Mouse (Mus musculus) hindbrain, embryonic 11.5 days (tissue): Measurements from ENCODE around the gene Tmod2. TPM values are rescaled to one million over a fixed set of nuclear protein-coding genes. Genes with fewer than 3 reads are reported as not detected.
"Not testable (repeated sequence)": the region's sequence is repeated elsewhere in the genome, so short reads cannot be mapped to it uniquely, and the experiment has no call there.

Experiments
- ATAC-seq: fragments of 200-750 bp; cut with Nextera tagmentation; 2 replicates; pipeline ENCODE4 v1.8.0; 2017; ENCODE audit warnings: mild to moderate bottlenecking, moderate TSS enrichment, moderate library complexity; ENCODE audit not compliant: low FRiP score
- DNase-seq: peaks from one replicate; pipeline ENCODE4 v3.0.0-alpha.2; 2015; ENCODE audit warnings: low spot score
- H3K27ac ChIP-seq: fragments of 300-500 bp; sonication (generic); 2 replicates; pipeline ENCODE4 v1.5.1; 2014; ENCODE audit warnings: mild to moderate bottlenecking, low read depth, low read length
- H3K27me3 ChIP-seq: fragments of 300-500 bp; sonication (generic); 2 replicates; pipeline ENCODE4 v1.6.1; 2014; ENCODE audit warnings: mild to moderate bottlenecking, low read length, moderate library complexity, mixed read lengths; ENCODE audit not compliant: control insufficient read depth, insufficient read depth
- H3K36me3 ChIP-seq: fragments of 300-500 bp; sonication (generic); 2 replicates; pipeline ENCODE4 v1.6.1; 2014; ENCODE audit warnings: mild to moderate bottlenecking, low read length, moderate library complexity, mixed read lengths; ENCODE audit not compliant: control insufficient read depth, insufficient read depth
- H3K4me1 ChIP-seq: fragments of 300-500 bp; sonication (generic); replicated peaks from 2 replicates; pipeline ENCODE4 v1.6.1; 2014; ENCODE audit warnings: low read length, mixed read lengths; ENCODE audit not compliant: control insufficient read depth, insufficient read depth
- H3K4me2 ChIP-seq: fragments of 300-500 bp; sonication (generic); replicated peaks from 2 replicates; pipeline ENCODE4 v1.6.1; 2014; ENCODE audit warnings: mild to moderate bottlenecking, low read depth, low read length
- H3K4me3 ChIP-seq: fragments of 300-500 bp; sonication (generic); 2 replicates; pipeline ENCODE4 v1.5.1; 2014; ENCODE audit warnings: low read depth, low read length
- H3K9ac ChIP-seq: fragments of 300-500 bp; sonication (generic); 2 replicates; pipeline ENCODE4 v1.6.1; 2014; ENCODE audit warnings: low read depth, low read length
- H3K9me3 ChIP-seq: fragments of 300-500 bp; sonication (generic); 2 replicates; pipeline ENCODE4 v1.6.1; 2016; ENCODE audit warnings: low read length; ENCODE audit not compliant: control insufficient read depth
- WGBS: fragments of 180-500 bp; shearing (Covaris S2); extraction: QIAGEN DNeasy Blood & Tissue Kit; methylation state at CpG from one replicate; pipeline ENCODE4 v1.1.7; 2014; 5-methylcytosine and 5-hydroxymethylcytosine counted together
- polyA plus RNA-seq: library from polyadenylated mRNA; unstranded; fragments of >200 nt; fragmentation: Nextera tagmentation; extraction: Ambion mirVana; gene quantifications from 2 replicates; pipeline ENCODE4 v1.2.1, GENCODE M21; 2014

The Tmod2 gene
- 67.7 and 75.7 TPM in 2 replicates for polyA plus RNA-seq

GRCm38 (mm10) chr9:75610571-75611493, at the start of gene Tmod2:
Tmod2 (minus strand) TSS chr9:75611325.
- H3K9me3 ChIP-seq: no peaks in the 10 kb centered on the region
- H3K36me3 ChIP-seq: no peaks in the 10 kb centered on the region
- peak; percentile 94 for ATAC-seq
- no peaks in the 10 kb centered on the region for H3K27me3 ChIP-seq
- peak; percentile 88 for DNase-seq
- 0% methylated on average over 73 of the region's 74 CpGs for WGBS
- peak within 1 kb of the TSS; percentile 80 for H3K9ac ChIP-seq
- peak within 1 kb of the TSS; percentile 83 for H3K4me2 ChIP-seq
- peak within 1 kb of the TSS; percentile 82 for H3K4me3 ChIP-seq
- no peaks in the 10 kb centered on the region for H3K4me1 ChIP-seq
- H3K27ac ChIP-seq: peak within 1 kb of the TSS; percentile 85

GRCm38 (mm10) chr9:75660917-75661316, 49.8 kb upstream of the Tmod2 start:
- Histone ChIP-seq H3K9ac (no peak overlapping the region), H3K36me3 (peaks cover 7% of the 10 kb centered on the region; the same call in 1 of the 2 replicates), H3K4me3 (no peak overlapping the region), H3K27ac (no peak overlapping the region), H3K4me1 (no peaks in the 10 kb centered on the region), H3K9me3 (no peaks in the 10 kb centered on the region), H3K27me3 (no peaks in the 10 kb centered on the region), H3K4me2 (no peak overlapping the region)
- no peak for DNase-seq
- ATAC-seq: no peak
- WGBS: 93% methylated on average over 8 of the region's 8 CpGs

- H3K27ac ChIP-seq, H3K4me1 ChIP-seq, ATAC-seq, DNase-seq, H3K9me3 ChIP-seq, H3K9ac ChIP-seq, H3K4me3 ChIP-seq, H3K36me3 ChIP-seq, H3K4me2 ChIP-seq, H3K27me3 ChIP-seq: not testable (repeated sequence)
- 94% methylated on average over 2 of the region's 3 CpGs for WGBS
Measured at GRCm38 (mm10) chr9:75656456-75656855, 45.3 kb upstream of the Tmod2 start.

DNA sequence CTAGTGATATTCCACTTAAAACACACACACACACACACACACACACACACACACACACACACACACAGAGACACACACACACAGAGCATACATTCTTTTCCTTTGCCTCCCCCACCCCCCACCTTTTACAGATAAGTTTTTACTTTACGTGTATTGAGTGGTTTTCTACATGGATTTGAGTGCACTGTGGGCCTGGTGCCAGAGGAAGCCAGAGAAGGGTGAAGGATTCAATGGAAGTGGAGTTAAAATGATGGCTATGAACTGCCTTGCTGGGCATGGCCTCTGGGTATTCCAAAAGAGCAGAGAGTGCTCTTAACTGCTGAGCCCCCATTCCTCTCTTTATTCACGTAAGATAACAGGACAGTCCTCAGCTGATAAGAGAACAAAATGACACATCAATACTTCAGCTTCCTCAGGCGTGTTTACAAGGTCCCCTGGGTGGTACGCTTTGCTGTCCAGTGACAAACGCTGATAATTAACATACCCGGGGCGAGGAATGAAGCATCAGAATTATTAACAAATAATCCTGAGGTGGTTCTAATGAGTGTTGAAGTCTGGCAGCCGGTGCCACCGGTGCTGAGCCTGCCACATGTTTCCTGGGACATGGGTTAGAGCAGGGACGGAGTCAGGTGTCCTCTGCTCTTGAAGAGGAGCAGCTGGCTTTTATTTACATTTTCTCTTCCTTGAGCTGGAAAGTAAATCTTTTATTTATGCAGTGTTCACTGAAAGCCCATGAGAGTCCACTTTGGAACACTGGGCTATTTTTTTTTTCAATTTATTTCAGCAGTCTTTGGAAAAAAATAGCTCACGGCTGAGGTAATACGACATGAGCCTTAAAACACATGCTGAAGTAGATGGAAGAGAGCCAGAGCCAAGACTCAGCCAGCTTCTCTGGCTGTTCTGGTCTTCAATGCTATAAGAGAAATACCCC, 43.1 kb upstream of the Tmod2 start:
- no peak overlapping the region for H3K27ac ChIP-seq
- DNase-seq (no peak), ATAC-seq (peak; percentile 14; the same call in 1 of the 2 replicates)
- WGBS: 74% methylated on average over 12 of the region's 12 CpGs
- no peak overlapping the region for H3K4me3 ChIP-seq
- H3K27me3 ChIP-seq: no peaks in the 10 kb centered on the region
- no peak overlapping the region for H3K9ac ChIP-seq
- H3K4me2 ChIP-seq: no peak overlapping the region
- no peaks in the 10 kb centered on the region for H3K4me1 ChIP-seq
- 0 out of 2 replicates have a peak, but pooled peaks cover 5% of the 10 kb centered on the region for H3K36me3 ChIP-seq
- H3K9me3 ChIP-seq: no peaks in the 10 kb centered on the region

GRCm38 (mm10) chr9:75645405-75645804, 34.3 kb upstream of the Tmod2 start:
- Histone ChIP-seq H3K4me2 (no peak overlapping the region), H3K9me3 (no peaks in the 10 kb centered on the region), H3K4me1 (no peaks in the 10 kb centered on the region), H3K4me3 (no peak overlapping the region), H3K27me3 (no peaks in the 10 kb centered on the region), H3K9ac (no peak overlapping the region), H3K27ac (no peak overlapping the region), H3K36me3 (peaks cover 4% of the 10 kb centered on the region)
- no peak for ATAC-seq
- WGBS: 63% methylated on average over 3 of the region's 3 CpGs
- no peak for DNase-seq

- ATAC-seq (no peak), DNase-seq (no peak)
- Histone ChIP-seq H3K4me3 (no peak overlapping the region), H3K9me3 (no peaks in the 10 kb centered on the region), H3K4me2 (no peak overlapping the region), H3K4me1 (no peaks in the 10 kb centered on the region), H3K27me3 (no peaks in the 10 kb centered on the region), H3K36me3 (no peaks in the 10 kb centered on the region), H3K27ac (no peak overlapping the region), H3K9ac (no peak overlapping the region)
- 88% methylated on average over 4 of the region's 4 CpGs for WGBS
Measured at GRCm38 (mm10) chr9:75634226-75634625, 23.1 kb upstream of the Tmod2 start.

DNA sequence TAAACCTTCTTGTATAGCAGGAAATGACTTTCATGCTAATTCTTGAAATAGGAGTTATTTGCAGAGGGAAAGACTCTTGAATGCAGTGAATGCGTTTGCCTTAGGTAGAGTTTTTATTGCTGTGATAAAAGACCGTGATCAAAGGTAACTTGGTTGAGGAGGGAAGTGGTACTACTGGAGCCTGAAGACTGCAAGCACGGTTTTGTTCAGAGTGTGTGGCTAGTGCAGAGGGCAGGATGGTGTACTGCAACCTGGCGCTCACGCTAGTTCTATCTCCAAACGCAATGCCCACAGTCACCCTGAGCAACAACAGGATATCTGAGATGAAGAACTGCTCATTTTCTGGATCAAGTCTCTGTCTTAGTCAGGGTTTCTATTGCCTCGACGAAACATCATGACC, 22.5 kb upstream of the Tmod2 start:
- Histone ChIP-seq H3K4me3 (no peak overlapping the region), H3K9me3 (no peaks in the 10 kb centered on the region), H3K4me1 (no peaks in the 10 kb centered on the region), H3K27me3 (no peaks in the 10 kb centered on the region), H3K4me2 (no peak overlapping the region), H3K27ac (no peak overlapping the region), H3K36me3 (no peaks in the 10 kb centered on the region), H3K9ac (no peak overlapping the region)
- DNase-seq (no peak), ATAC-seq (no peak)
- WGBS: 91% methylated on average over 8 of the region's 8 CpGs

- no peak overlapping the region for H3K4me2 ChIP-seq
- H3K27ac ChIP-seq: no peak overlapping the region
- H3K9ac ChIP-seq: no peak overlapping the region
- no peaks in the 10 kb centered on the region for H3K4me1 ChIP-seq
- H3K27me3 ChIP-seq: no peaks in the 10 kb centered on the region
- WGBS: 29% methylated on average over 1 of the region's 1 CpGs
- DNase-seq (peak; percentile 54), ATAC-seq (peak; percentile 27; the same call in 1 of the 2 replicates)
- no peak overlapping the region for H3K4me3 ChIP-seq
- H3K36me3 ChIP-seq: no peaks in the 10 kb centered on the region
- H3K9me3 ChIP-seq: no peaks in the 10 kb centered on the region
Measured at GRCm38 (mm10) chr9:75632902-75633301, 21.8 kb upstream of the Tmod2 start.
